Mouse (Mus musculus) MN1 (cell line): ENCODE measurements around the gene Olfr96.

Experiments used
- DNase-seq: peaks from one replicate; pipeline ENCODE4 v3.0.0-alpha.2; 2016; ENCODE audit warnings: low spot score

Olfr96 gene

DNA sequence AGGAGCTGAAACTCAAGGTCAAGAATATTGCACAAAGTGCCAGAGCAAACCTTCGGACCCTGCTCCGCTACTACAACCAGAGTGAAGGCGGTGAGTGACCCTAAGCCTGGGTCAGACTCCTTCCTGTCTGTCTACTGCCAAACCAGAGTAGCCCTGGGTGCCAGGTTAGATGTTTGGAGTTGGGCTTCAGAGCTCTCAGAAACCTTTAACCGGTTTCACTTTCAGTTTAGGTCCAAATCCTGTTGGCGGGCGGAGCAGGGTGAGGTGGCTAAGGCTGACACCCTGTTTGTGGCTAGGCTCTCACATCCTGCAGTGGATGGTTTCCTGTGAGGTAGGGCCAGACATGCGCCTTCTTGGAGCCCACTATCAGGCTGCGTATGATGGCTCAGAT, 50.8 kb downstream of the Olfr96 start:
- DNase-seq: peak; percentile 19

DNA sequence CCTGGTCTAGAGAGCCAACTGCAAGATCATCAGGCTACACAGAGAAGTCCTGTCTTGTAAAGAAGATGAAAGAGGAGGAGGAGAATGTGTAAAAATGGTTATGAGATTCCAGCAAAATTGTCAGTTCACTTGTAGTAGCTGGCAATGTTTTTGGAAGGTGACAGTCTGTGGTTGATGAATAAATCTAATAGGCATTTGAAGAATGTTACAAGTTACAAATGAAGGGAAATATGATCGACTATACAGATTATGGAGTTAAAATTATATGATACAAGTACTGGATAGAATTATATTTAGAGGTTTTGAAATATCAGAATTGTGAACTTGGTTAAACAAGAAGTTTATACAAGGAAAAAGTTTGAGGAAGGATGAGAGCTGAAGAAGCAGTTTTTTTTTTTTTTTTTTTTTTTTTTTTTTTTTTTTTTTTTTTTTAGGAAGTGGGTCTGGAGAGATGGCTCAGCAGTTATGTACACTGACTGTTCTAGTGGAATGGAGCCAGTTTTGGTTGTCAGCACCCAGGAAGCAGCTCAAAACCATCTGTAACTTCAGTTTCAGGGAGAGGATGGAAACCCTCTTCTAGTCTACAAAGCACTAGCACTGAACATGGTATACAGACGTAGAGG, 55.8 kb downstream of the Olfr96 start:
- no peak for DNase-seq
